Mouse (Mus musculus) ES-Bruce4 (cell line): Measurements from ENCODE around the gene Natd1. TPM values are rescaled to one million over a fixed set of nuclear protein-coding genes. Genes with fewer than 3 reads are reported as not detected.

ENCODE experiments used
- H3K27ac ChIP-seq: 2 replicates; pipeline ENCODE4 v1.5.1; 2012; ENCODE audit warnings: low read length, inconsistent platforms; ENCODE audit not compliant: insufficient read depth
- H3K27me3 ChIP-seq: 2 replicates; pipeline ENCODE4 v1.6.1; 2012; ENCODE audit warnings: mild to moderate bottlenecking, low read length, inconsistent platforms; ENCODE audit not compliant: control insufficient read depth, poor library complexity, insufficient read depth, severe bottlenecking
- H3K36me3 ChIP-seq: 2 replicates; pipeline ENCODE4 v1.6.1; 2012; ENCODE audit warnings: inconsistent platforms, mild to moderate bottlenecking, low read length, moderate library complexity; ENCODE audit not compliant: control insufficient read depth, poor library complexity, insufficient read depth, severe bottlenecking
- H3K4me1 ChIP-seq: one replicate; pipeline ENCODE4 v1.8.1; 2011; ENCODE audit warnings: low read length; ENCODE audit not compliant: control insufficient read depth, insufficient read depth
- H3K4me3 ChIP-seq: 2 replicates; pipeline ENCODE4 v1.5.1; 2011; ENCODE audit warnings: low read depth, mild to moderate bottlenecking, low read length
- H3K9ac ChIP-seq: 2 replicates; pipeline ENCODE4 v1.6.1; 2012; ENCODE audit warnings: low read depth, mild to moderate bottlenecking, inconsistent platforms; ENCODE audit not compliant: poor library complexity, severe bottlenecking
- H3K9me3 ChIP-seq: replicated peaks from 2 replicates; pipeline ENCODE4 v1.6.1; 2012; ENCODE audit warnings: mild to moderate bottlenecking, low read length, inconsistent platforms; ENCODE audit not compliant: control insufficient read depth, poor library complexity, insufficient read depth, severe bottlenecking
- CTCF ChIP-seq: IDR thresholded peaks from one replicate; pipeline ENCODE4 v1.8.1; 2011; ENCODE audit warnings: low read depth, low read length
- EP300 ChIP-seq: IDR thresholded peaks from 2 replicates; pipeline ENCODE4 v1.6.1; 2011; ENCODE audit warnings: low read depth, low read length; ENCODE audit not compliant: insufficient read depth
- POLR2A ChIP-seq: IDR thresholded peaks from one replicate; pipeline ENCODE4 v1.8.1; 2011; ENCODE audit warnings: low read length; ENCODE audit not compliant: insufficient read depth
- polyA plus RNA-seq: library from polyadenylated mRNA; stranded (reverse); fragments of >200 nt; gene quantifications from 2 replicates; pipeline ENCODE4 v1.2.4, GENCODE M21; 2011; ENCODE audit warnings: low read depth; ENCODE audit not compliant: missing spikeins, insufficient read depth, insufficient read length

Gene Natd1
- polyA plus RNA-seq, 1 experiment: 20.5 TPM

DNA sequence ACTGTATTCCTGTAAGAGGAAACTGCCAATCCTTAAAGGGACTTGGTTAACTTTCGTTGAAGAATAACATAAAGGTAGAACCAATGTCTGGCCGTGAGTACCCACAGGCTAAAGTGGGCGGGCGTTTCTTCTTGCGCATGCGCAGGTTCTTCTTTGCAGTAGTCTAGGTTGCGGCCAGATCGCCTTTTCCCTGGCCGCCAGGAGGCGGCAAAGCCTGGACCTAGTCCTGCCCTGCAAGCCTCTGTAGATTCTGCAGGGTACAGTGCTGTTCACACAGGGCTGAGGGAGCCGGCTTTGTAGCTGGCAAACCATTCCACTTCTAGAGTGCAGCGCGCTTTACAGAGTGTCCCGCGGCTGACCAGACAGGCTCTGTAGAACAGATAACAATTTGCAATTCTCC, 39.3 kb upstream of the Natd1 start:
- Histone ChIP-seq H3K27me3 (no peaks in the 10 kb centered on the region), H3K27ac (no peak overlapping the region), H3K36me3 (peaks cover 15% of the 10 kb centered on the region), H3K9me3 (no peaks in the 10 kb centered on the region), H3K4me1 (no peaks in the 10 kb centered on the region), H3K4me3 (no peak overlapping the region), H3K9ac (no peak overlapping the region)
- no peak for TF ChIP-seq EP300
- peak; percentile 81 for TF ChIP-seq CTCF

DNA sequence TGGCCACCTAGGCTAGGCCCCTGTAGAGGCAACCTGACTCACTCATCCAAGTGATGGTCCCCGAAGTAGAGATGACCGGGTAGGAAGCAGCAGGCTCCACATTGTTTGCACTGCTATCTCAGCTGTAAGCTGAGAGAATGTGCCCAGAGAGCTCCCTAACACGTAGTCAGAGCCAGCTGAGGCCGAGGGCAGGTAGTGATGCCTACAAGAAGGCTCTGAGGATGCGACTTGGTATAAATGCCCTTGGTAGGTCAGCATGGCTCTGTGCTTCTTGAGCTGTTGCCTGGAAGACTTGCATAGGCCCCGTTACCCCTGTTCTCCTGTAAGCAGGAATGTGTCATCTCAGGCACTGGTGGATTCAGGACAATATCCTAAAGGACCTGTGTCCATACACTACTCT, 38.4 kb upstream of the Natd1 start:
- Histone ChIP-seq H3K9me3 (no peaks in the 10 kb centered on the region), H3K27ac (no peak overlapping the region), H3K36me3 (peaks cover 18% of the 10 kb centered on the region), H3K27me3 (no peaks in the 10 kb centered on the region), H3K9ac (no peak overlapping the region), H3K4me1 (no peaks in the 10 kb centered on the region), H3K4me3 (no peak overlapping the region)
- no peak for TF ChIP-seq CTCF
- no peak for TF ChIP-seq EP300
- TF ChIP-seq POLR2A: no peak

DNA sequence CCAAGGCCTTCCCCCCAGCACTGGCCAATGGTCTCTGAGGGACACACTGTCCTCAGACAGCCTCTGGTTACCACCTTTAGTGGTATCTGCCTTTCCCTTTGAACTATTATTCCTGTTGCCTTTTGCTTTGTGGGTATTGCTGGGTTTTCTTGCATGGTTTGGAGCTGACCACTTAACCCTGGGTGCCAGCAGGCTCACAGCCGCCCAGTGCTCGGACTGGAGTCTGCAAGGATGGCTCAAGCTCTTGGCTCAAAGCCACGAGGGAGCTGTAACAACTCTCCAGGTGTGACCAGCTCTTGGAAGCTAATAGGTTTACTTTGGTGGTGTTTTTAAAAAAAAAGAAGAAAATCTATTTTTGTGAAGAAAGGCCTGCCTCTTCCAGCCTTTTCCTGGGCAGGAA, 37.8 kb upstream of the Natd1 start:
- Histone ChIP-seq H3K4me3 (no peak overlapping the region), H3K27ac (no peak overlapping the region), H3K36me3 (peaks cover 25% of the 10 kb centered on the region), H3K27me3 (no peaks in the 10 kb centered on the region), H3K9ac (no peak overlapping the region), H3K9me3 (no peaks in the 10 kb centered on the region), H3K4me1 (no peaks in the 10 kb centered on the region)
- TF ChIP-seq POLR2A (no peak), EP300 (no peak), CTCF (no peak)

DNA sequence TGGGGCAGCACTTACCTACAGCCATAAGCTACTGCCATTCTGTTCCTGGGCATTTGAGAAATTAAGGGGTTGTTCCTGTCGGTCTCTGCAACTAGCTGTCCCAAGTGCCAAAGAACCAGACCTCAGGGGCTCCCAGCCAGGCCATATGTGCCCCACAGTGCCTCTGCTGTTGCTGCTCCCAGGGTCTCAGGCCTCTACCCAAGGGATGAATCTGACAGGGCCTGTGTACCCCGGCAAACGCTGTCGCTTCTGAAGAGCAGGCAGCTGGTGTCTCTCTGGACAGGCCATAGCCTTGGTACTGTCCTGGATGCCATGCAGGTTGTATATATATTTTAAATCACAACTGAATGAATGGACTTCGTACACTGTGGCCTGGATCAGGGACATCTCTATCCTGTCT, 37.3 kb upstream of the Natd1 start:
- no peak for TF ChIP-seq EP300
- no peak for TF ChIP-seq CTCF
- no peak for TF ChIP-seq POLR2A
- Histone ChIP-seq H3K36me3 (peaks cover 28% of the 10 kb centered on the region), H3K27me3 (no peaks in the 10 kb centered on the region), H3K4me3 (no peak overlapping the region), H3K9me3 (no peaks in the 10 kb centered on the region), H3K4me1 (no peaks in the 10 kb centered on the region), H3K9ac (no peak overlapping the region), H3K27ac (no peak overlapping the region)

DNA sequence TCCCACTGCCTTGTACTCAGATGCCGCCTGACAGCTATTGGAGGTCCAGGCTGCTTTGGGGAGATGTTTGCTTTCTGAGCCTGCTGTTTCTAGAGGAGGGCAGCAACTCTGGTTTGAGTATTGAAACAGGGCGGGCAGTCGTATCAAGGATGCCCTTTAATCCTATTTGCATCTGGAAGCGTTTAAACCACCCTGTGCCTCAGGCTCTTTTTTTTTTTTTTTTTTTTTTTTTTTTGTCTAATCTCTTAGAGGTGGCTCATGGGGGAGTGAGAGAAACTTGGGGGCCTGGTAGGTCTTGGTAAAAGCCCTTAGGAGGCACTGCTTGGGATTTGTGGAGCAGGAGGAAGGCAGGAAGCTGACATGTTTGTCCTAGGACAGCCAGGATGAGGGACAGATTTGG, 30.5 kb upstream of the Natd1 start:
- H3K27ac ChIP-seq: no peak overlapping the region
- peaks cover 27% of the 10 kb centered on the region for H3K36me3 ChIP-seq
- H3K9ac ChIP-seq: no peak overlapping the region
- H3K9me3 ChIP-seq: no peaks in the 10 kb centered on the region
- TF ChIP-seq EP300: no peak
- H3K27me3 ChIP-seq: no peaks in the 10 kb centered on the region
- peaks cover 8% of the 10 kb centered on the region for H3K4me1 ChIP-seq
- no peak overlapping the region for H3K4me3 ChIP-seq

DNA sequence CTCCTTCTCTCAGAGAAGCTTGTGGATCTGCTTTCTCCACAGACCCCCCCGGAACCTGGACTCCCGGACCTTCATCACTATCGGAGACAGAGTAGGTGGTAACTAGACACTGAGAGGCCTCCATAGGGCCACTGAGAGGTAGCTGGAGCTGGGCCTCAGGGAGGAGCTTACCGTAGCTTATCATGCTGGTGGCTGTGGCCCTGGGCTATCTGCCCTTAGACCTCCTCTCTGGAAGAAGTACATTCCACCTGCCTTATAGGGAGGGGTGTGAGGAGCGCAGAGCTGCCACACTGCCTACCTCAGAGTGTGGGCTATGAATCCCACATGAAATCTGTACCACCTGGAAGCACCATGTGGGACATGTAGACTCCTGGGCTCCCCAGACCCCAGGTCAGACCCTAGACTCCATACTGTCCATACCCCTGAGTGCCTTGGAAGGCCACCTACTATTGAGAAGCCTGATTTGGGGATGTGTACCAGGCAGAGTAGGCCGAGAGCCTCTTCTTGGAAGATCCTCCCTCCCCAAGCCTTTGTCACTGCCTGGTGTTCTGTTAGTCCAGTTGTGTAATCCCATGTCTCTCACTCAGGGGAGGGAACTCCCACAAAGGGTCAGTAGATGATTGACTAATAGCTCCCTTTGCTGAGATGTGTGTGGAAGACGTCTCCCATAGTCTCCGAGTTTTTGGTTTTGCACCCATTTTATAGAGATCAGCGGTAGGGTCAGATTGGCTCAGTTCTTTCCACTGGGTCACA, 27.9 kb upstream of the Natd1 start:
- Histone ChIP-seq H3K36me3 (peaks cover 17% of the 10 kb centered on the region), H3K27ac (no peak overlapping the region)
- TF ChIP-seq EP300 (no peak), CTCF (no peak), POLR2A (no peak)

More for the DNA sequence above, 27.9 kb upstream of the Natd1 start:
- H3K4me3 ChIP-seq: no peak overlapping the region
- H3K9ac ChIP-seq: no peak overlapping the region
- peaks cover 8% of the 10 kb centered on the region for H3K4me1 ChIP-seq
- no peaks in the 10 kb centered on the region for H3K9me3 ChIP-seq
- H3K27me3 ChIP-seq: no peaks in the 10 kb centered on the region
